Mouse (Mus musculus): ENCODE data around the gene Fam193a.

GRCm38 (mm10) chr5:34330136-34330535 is 39.6 kb upstream of the Fam193a start:
- TF ChIP-seq CTCF (IDR thresholded peaks at IDR 0.05; ENCODE audit: control insufficient read depth, insufficient read depth, low read length) (no peak), POLR2A (IDR thresholded peaks at IDR 0.05; ENCODE audit: borderline replicate concordance, control insufficient read depth, low read depth, low read length) (no peak)

Measured in bone marrow, adult 2 months (tissue).